Mouse (Mus musculus): Measurements from ENCODE around the gene Zic1.

DNA sequence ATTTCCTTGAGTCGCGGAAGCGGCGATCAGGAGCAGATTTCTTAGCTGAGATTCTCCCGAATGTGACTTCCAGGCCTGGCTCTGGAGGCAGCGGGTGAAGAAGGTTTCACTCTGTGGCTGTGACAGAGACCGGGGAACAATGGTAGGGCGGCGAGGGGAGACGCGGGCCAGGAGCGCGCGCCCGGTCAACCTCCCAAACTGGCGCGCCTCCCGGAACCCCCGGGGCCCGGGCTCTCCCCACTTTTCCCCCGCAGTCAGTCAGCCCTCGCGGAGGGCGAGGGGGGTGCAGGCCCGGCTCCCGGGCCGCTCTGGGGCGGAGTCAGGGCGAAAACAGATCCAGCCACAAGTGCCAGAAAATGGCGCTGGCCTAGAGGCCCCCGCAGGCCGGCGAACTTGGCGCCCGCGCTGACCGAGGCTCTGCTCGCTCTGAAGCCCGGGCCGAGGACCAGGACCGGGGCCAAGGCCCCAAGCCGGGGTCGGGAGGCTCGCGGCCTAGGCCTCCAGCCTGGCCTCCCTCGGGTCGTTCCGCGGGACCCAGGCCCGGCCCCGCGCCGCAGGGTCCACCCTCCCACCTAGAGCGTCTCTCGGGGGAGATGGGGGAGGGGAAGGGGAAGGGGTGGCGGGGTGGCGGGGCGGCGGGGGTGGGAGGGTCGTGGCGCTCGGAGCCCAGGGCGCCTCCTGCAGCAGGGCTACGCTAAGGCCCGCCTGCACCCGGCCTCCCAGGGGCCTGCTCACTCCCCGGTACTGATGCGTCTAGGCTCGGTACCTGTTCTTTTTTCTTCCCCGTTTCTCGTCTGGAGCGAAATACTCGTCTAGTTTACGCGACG is 15.9 kb upstream of the Zic1 start:
- TF ChIP-seq CTCF (IDR thresholded peaks at IDR 0.05; ENCODE audit: control insufficient read depth, insufficient read depth, insufficient read length): no peak
- no peak for TF ChIP-seq CEBPB (IDR thresholded peaks at IDR 0.05; ENCODE audit: low read depth)

Measured in C2C12 (cell line).